Mouse (Mus musculus) ovary, postnatal 14 days (tissue): ENCODE data around the gene Polr1e.
A peak's percentile ranks its signal among the peaks of the same experiment; 100 is the strongest.
"Not testable (repeated sequence)": the region's sequence is repeated elsewhere in the genome, so short reads cannot be mapped to it uniquely, and the experiment has no call there.

Experiments
- DNase-seq: peaks from one replicate; pipeline ENCODE4 v3.0.0; 2022; ENCODE audit warnings: low spot score

Gene Polr1e

DNA sequence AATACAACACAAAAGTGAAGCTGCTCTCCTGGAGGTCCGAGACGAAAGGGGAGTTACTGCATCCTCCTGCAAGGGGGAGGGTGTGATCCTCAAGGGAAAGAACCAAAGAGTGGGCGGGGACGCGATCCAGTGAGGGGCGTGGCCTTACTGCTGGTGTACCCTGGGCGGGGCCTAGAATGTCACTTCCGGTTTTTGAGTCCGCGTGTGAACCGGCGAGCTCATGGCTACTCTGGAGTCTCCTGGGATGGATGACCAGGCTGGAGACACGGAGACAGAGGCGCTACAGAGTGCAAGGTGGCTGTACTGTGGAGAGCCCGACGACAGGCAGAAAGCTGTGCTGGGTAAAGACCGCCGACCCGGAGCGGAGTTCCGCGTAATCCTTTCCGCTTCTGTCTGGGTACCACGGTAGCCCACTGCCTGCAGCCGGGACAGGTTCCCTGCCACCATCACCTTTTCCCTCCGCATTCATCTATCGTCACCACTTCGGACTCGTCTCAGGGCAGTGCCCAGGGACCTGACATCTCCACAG lies at the start of gene Polr1e:
Gene Polr1e, plus strand, starts transcription at position 132 of the 529 bp plus-strand sequence.
- DNase-seq, result peak; percentile 89

DNA sequence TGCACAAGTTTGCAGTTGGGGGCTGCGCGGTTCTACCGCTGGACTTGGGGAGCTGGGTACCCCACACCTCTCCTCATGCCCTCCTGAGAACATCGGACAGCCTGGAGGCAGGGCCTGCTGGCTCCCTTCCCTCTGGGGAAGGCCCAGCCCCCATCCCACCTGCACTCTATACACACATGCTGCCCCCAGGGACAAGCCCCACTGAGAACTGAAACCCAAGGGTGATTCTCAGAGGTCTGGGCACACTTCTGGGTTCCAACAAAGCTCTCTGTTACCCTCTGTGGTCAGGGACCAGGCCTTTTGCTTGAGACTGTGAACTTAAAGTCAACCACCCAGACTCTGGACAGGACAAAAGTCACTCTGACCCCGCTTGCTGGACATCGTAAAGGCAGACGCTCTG lies 48.3 kb upstream of the Polr1e start:
- no peak for DNase-seq

DNA sequence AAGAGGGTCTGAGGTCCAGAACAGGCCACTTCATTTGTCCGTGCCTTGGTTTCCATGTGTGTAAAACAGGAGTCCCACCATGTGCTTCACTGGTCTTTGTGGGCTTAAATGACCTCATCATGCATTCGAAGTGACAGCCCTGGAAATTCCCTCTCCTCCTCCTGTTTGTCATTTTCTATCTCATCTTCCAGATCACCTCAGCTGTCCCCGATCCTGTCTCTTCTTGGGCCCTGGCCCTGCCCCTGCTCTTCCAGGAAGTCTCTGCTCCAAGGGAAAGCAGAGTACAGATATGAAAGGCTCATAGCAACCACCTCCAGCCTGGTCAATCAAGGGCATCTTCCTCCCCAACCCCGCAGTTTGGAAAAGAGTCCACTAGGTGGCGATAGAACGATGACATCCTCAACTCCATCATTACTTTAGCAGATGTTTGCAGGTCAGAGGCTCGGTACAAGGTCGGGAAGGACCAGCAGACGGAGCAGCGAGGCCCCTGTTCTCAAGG lies 47.7 kb upstream of the Polr1e start:
- DNase-seq, result no peak

DNA sequence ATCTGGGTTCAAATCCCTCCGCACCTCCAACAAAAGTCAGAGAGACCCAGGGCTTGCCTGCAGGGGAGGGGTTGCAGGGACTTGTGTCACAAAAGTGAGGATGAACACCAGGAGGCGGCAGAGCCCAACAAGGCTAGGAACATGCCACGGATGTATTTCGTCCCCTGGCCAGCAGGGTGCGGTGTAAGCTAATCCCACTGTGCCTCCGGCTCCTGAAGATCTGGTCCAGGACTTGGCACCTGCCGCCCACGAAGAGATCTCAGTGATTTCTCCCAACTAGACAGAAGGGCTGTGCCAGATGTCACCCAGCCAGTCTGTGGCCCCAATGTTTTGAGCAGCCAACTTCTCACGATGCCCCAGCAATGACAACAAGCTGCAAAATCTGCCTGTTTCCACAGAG lies 44.9 kb upstream of the Polr1e start:
- DNase-seq, result peak; percentile 84

DNA sequence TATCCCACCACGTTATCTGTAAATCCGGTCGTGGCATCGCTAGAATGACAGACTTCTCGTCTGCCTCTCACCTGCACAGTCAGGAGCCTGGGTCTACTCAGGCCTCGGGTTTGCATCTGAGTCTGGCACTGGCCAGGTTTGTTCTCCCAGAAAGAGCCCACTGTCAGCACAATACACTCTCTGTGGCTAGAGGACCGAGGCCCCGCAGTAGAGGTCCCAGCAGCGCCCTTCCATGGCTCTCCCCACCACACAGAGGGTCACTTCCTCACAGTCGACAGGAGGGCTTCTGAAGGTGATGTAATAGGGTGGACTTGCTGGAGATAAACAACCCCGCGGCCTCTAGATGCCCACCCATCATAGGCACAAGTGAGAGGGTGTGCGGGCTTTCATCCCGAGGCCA lies 44.5 kb upstream of the Polr1e start:
- DNase-seq, result no peak

DNA sequence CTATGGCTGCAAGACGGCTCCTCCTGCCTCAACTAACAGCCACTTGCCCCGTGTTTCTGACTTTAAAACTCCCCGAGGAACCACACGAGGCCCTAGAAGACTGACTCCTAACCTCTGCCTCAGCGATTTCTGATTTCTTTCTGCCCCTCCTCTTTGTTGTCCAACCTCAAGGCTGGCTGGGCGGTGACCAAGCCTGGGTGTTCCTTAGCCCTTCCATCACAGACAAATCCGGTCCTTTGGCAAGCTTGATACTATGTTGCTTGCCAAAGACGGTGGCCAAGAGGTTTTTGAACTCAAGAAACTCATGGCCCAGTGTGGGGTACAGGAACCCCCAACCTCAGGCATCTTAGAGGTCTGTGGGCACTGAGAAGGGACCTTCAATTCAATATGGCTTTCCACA lies 44.1 kb upstream of the Polr1e start:
- DNase-seq, result no peak

DNA sequence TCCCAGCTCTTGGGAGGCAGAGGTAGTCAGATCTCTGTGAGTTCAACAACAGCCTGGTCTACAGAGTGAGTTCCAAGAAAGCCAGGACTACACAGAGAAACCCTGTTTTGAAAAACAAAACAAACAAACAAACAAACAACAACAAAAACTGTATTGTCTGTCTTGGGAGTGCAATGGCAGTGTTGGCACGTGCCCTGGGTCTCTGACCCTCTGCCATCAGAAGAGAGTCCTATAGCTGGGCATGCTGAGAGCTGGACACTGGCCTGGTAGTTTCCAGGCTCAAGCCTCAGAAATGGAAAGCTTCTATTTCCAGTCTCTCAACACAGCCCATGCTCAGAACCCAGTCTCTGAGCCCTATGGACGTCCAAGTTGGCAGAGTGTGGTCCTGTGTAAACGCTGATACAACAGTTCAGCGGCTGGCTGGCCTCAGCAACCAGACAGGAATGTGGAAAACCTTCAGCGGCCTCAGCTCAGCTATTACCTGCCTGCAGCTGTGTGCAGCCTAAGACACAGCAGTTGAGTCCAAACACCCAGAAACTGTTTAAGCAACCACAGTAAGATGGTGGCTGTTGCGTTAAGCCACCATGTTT lies 42.3 kb upstream of the Polr1e start:
- no peak for DNase-seq

DNA sequence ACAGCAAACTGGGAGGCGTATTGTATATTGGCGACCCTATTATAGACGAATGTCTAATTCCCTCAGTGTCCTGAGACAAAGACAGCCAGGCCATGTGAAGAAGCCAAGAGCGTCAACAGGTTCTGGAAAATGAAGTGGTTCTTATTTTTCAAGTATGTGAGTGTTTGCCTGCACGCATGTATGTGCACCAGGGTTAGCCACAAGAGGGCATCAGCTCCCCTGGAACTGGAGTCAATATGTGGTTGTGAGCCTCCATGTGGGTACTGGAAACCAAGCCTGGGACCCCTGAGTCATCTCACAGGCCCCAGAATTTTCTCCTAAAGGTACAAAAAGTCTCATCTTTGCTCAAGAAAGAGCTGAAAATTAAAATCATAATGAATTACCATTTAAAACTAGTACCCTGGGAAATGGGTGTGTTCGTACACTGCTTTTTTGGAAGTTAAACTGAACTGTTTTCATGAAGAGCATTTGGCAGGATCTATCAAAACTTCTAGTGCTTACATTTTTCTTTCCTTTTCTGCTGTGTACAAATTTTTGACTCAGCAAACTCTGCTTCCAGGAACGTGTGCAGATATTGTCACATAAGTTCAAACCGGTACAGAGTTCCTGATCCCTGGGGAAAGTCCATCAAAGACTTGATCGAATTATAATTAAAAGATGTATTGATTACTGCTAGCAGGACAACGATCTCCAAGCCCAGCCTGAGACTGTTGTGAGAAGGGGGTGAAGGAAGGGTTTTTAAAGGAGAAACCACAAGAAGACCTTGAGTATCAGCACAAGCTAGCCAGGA lies 41.3 kb upstream of the Polr1e start:
- no peak for DNase-seq

DNA sequence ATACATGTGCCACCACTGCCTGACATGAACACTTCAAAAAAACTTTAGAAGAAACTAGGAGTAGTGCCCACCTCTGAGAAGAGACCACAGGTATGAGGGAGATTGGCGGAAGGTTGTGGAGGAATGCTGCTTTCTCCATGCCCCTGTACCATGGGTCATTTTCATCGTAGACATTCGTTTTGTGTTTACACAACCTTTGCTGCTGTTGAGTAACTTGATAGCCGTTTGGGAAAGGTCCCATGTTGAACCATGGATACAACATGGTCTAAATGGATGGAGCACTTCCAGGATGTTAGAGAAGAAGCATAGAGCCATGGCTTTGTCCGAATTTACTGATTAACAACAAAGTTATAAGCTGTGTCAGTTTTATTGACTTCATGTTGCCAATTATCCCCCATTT lies 40.2 kb upstream of the Polr1e start:
- no peak for DNase-seq

DNA sequence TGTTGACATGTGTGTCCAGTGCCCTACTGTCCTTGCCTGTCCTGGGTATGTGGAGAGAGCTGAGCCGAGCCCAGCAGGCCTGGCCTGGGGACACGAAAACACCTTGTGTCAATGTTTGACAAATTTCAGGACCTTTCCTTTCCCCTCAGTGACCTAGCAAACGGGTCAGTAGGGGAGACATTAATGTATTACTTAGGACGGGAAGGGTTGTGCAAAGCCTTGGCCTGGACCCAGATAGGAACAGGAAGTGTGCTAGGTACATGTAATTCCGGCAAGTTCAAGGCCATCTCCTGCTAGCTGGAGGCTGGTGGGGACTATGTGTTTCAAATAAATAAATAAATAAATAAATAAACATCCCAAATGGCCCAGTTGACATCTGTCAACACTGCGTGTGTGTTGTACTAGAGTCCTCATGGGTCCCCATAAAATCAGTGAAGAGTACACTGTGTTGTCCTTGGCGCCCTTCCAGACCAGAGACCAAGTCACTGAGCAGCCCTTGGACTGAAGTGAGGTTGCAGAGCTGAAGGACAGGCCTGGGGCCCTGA lies 38.5 kb upstream of the Polr1e start:
- DNase-seq, result no peak

DNA sequence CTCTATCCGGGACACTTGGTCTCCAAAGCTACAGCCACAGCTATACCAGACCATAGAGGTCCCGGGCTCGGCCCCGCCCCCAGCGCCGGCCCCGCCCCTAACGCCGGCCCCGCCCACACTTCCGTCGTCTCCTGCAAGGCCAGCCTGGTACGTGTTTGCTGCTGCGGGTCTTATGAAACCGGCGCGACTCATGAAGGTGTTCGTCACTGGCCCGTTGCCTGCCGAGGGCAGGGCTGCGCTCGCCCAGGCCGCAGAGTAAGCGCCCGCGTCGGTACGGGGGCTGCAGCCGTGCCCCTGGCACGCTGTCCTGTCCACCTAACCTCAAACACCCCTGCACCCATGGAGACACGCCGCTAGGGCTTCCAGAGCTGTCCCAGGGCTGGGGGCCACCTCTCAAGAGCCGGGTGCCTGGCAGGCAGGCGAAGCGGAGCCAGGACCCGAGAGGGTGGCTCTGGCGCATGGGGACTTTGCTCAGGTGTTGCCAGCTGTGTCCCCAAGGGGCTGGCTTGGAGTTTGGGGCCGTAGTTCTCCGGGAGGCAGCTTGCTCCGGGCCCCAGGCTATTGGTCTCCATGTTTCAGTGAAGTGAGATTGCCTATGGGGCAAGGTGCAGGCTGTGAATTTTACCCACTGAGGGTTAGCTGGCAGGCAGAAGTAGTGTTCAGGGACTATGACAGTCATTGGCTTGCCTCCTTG lies 37.0 kb upstream of the Polr1e start, which contains the start of gene Grhpr:
Gene Grhpr, plus strand, starts transcription at position 116 of the 694 bp plus-strand sequence.
- peak; percentile 74 for DNase-seq

DNA sequence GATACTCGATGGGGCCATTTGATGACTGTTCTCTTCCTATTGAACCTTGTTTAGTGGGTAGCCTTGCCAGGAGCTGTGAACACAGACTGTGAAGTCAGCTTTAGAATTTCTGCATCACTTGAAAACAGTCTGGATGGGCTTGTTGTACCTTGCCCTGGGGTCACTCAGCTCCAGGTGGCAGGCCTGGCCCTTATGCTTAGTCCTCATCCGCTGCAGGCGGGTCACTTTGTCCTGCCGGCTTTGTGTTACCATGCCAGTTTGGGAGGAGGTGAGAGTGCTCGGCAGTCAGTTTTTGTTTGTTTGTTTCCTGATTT lies 36.5 kb upstream of the Polr1e start:
- DNase-seq, result no peak

DNA sequence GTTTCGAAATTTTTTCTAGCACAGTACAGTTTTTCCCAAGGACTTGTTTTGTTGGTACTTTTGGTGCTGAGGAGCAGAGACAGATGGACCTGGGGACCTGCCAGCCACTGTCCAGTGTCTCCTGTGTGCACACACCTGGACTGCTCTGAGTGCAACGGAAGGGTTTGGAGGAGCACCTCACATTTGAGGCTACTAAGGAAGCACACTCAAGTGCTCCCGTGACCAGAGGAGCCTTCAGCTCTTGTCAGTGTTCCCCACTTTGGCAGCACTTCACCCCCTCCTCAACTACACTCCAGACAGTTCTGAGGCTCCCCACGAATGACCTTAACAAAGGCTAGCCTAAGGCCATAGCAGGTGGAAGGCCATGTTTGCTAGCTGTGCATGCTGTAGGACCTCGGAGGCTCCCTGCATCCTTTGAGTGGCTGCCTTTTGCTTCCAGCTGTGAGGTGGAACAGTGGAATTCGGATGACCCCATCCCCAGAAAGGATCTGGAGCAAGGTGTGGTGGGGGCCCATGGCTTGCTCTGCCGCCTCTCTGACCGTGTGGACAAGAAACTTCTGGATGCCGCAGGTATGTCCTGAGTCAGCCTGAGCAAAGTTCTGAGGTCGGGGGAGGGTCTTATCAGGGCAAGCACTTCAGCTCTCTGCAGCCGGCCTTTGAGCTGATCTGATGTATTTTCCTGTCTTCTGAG lies 35.8 kb upstream of the Polr1e start:
- DNase-seq, result no peak

DNA sequence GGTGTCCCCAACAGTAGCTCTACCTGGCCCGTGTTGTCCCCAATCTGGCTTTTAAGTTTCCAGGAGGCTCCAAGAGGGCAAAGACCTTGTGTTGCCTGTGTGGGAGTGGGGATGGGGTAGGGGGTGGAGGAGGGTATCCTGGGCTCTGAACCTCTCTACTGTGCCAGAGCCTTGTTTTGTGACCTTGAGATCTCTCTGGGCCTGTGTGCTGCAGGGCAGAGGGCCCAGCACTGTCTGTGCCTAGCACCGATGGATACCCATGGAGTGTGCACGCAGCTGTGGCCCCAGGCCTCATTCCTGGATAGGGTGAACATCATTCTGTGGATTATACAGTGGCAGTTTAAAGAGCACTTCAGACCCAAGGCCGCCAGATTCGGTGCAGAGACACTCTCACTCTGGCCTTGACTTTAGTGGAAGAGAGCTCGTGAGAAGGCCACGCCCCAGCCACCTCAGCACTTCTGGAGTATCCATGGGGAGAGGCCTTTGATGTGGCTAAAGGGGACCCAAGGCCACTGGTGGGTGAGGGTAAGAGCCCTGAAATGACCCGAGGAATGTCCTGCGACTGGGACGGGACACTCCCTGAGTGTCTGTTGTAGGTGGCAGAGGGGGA lies 35.1 kb upstream of the Polr1e start:
- no peak for DNase-seq

DNA sequence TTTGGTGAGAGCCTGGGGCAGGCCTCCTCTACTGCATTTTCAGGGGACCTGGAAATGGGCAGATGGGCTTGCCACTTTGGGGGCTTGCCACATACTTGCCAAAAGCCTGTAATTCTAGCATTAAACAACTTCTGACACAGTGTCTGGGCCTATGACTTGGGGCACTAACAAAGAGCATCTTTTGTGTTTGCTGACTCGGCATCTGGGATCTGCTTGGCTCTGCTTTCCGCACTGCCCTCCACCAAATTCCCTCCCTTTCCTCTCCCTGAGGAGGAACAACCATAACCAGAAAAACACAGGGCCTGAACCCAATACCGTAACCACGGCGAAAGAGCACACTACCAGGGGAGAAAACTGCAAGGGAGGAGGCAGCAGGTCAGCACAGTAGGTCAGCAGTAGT lies 27.8 kb upstream of the Polr1e start:
- no peak for DNase-seq

DNA sequence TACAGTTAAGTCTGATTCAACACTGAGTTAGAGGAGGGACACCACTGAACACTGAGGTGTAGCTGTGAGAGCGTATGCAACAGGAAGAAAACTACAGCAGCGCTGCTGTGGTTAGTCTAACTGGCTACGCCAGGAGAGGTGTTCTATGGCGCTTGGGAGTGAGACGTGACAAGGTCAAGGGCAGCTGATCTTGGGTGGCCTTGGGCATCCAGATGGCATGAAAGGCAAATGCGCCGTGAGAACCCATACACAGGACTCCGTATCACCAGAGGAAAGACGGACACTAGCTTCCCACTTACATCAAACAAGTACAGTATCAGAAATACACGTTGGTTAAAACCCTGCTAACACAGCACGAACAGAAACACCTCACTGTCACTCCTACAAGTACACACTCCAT lies 26.1 kb upstream of the Polr1e start:
- DNase-seq, result not testable (repeated sequence)

DNA sequence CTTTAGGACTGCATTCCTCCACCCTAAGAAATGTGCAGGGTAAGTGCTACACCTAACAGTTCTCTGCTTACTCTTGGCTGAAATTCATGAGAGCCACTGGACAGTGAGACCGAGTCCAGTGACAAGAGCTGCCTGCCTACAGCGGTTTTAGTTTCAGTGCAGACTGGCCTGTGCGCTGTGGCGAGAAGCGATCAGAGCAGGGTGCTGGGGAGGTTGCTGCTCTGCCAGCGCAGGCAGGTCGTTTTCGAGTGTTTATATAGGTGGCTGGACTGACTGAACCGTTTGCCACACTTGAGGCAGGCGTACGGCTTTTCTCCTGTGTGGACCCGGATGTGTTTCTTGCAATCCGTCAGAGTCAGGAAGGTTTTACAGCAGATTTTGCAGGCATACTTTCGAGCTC lies 25.2 kb upstream of the Polr1e start:
- not testable (repeated sequence) for DNase-seq

DNA sequence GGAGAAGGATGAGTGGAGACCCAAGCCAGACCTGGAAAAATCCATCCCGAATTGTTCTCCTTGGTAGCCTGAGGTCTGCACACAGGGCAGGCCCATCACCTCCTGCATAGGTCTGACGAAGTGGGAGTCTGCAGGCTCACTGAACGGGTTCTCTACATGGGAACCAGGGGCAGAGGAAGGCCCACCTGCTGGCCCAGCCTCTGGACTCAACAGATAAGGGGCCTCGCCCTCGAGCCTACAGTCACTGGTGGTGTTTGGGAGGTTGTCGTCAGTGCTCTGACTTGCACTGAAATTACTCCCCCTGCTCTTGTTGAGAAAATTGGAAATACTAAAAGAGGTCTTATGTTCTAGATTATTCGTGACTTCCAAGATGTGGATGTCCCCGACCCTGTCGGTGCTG lies 24.5 kb upstream of the Polr1e start:
- no peak for DNase-seq

DNA sequence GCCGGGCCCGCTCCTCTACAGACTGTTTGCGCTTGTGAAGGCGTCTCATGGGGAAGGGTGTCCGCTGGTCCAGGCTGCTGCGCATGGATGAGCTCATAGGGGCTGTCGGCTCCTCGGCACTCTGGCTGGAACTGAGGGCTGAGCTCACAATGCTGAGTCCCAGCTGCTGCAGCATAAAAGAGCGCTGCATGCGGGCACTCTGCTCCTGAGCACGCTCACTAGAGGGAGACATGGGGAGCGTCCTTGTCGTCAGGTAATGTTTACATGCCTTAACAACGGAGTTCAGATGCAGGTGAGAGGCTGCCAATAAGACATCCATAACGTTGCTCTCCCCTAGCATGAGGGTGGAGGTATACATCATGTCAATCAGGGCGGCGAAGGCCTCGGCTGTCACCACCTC lies 23.6 kb upstream of the Polr1e start:
- DNase-seq, result no peak

DNA sequence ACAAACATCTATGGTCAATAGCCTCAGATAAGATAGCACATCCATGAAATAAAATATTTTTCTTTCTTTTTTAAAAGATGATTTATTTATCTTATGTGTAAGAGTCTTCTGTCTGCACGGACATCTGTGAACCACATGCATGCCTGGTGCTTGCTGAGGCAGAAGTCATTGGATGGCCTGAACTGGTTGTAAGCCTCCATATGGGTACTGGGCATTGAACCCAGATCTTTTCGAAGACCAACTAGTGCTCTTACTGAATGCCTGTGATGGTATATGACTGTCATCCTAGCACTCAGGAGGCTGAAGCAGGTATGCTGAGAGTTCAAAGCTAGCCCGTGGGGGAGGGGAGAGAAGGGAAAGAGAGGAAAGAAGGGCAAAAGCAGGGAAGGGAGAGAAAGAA lies 20.3 kb upstream of the Polr1e start:
- DNase-seq, result no peak

DNA sequence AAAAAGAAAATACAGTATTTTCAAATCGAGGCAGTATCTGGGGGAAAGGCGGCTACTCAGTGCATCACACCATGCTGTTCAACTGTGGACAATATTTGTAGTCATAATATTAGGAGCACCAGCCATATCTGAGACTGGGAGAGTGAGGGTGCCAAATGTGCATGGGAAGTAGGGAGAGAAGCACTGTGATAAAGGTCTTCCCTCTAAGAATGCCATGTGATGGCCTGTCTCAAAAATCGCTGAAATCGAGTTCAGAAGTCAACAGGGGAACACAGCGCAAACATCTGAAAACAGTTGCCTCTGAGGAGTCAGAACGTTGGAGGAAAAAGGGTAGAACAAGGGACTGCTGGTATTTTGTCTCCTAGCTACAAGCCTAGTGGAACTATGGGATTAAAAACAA lies 18.4 kb upstream of the Polr1e start:
- DNase-seq, result no peak

DNA sequence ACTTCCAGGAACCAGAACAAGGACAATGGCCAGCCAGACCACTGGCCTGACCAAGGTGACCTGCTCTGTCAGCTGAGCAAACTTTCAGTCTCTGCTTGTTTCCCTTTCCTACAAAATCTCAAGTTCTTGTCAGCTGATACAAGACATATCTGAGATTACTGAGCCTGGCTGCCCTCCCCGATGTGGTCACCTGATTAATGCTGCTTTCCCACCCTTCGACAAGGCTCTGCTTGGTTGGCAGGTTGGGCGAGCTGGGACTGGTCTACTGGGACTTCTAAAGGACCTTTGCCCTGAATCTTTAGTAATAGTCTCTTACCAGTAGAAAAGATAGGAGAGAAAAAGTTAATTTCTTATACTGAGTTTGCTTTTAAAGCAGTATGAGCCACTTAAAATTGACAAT lies 12.9 kb upstream of the Polr1e start:
- no peak for DNase-seq
